Mouse (Mus musculus): Measurements from ENCODE around the gene Gimap8.
"Not testable (repeated sequence)": the region's sequence is repeated elsewhere in the genome, so short reads cannot be mapped to it uniquely, and the experiment has no call there.

Gimap8 gene

GRCm38 (mm10) chr6:48646995-48647394 is at the start of gene Gimap8:
Gimap8 (plus strand) TSS chr6:48647234.
- no peak for DNase-seq (ENCODE audit: extremely low spot score, low read depth, low spot score)

- DNase-seq (ENCODE audit: extremely low spot score, low read depth, low spot score) = no peak
Observed at GRCm38 (mm10) chr6:48600594-48600993, 46.4 kb upstream of the Gimap8 start.

GRCm38 (mm10) chr6:48601271-48602079 is 45.6 kb upstream of the Gimap8 start, which contains the start of gene Zfp775:
Zfp775 (plus strand) TSS chr6:48602063.
- peak; percentile 68 for DNase-seq (ENCODE audit: extremely low spot score, low read depth, low spot score)

GRCm38 (mm10) chr6:48602080-48602741 is 44.8 kb upstream of the Gimap8 start:
- DNase-seq (ENCODE audit: extremely low spot score, low read depth, low spot score) = no peak

- no peak for DNase-seq (ENCODE audit: extremely low spot score, low read depth, low spot score)
Observed at GRCm38 (mm10) chr6:48608124-48608523, 38.9 kb upstream of the Gimap8 start.

- no peak for DNase-seq (ENCODE audit: extremely low spot score, low read depth, low spot score)
Observed at GRCm38 (mm10) chr6:48609512-48609911, 37.5 kb upstream of the Gimap8 start.

- DNase-seq (ENCODE audit: extremely low spot score, low read depth, low spot score) = no peak
Observed at GRCm38 (mm10) chr6:48610657-48611056, 36.4 kb upstream of the Gimap8 start.

- no peak for DNase-seq (ENCODE audit: extremely low spot score, low read depth, low spot score)
Observed at GRCm38 (mm10) chr6:48613464-48613863, 33.6 kb upstream of the Gimap8 start.

- DNase-seq (ENCODE audit: extremely low spot score, low read depth, low spot score) = no peak
Observed at GRCm38 (mm10) chr6:48614756-48615155, 32.3 kb upstream of the Gimap8 start.

GRCm38 (mm10) chr6:48620031-48620430 is 27.0 kb upstream of the Gimap8 start:
- DNase-seq (ENCODE audit: extremely low spot score, low read depth, low spot score) = no peak

- not testable (repeated sequence) for DNase-seq (ENCODE audit: extremely low spot score, low read depth, low spot score)
Observed at GRCm38 (mm10) chr6:48622186-48622843, 24.7 kb upstream of the Gimap8 start.

GRCm38 (mm10) chr6:48623460-48623859 is 23.6 kb upstream of the Gimap8 start:
- DNase-seq (ENCODE audit: extremely low spot score, low read depth, low spot score) = no peak

- no peak for DNase-seq (ENCODE audit: extremely low spot score, low read depth, low spot score)
Observed at GRCm38 (mm10) chr6:48626464-48626863, 20.6 kb upstream of the Gimap8 start, which contains the start of gene AI854703. AI854703 (plus strand) TSS chr6:48626764.

GRCm38 (mm10) chr6:48626984-48627383 is 20.1 kb upstream of the Gimap8 start:
- no peak for DNase-seq (ENCODE audit: extremely low spot score, low read depth, low spot score)

- DNase-seq (ENCODE audit: extremely low spot score, low read depth, low spot score) = no peak
Observed at GRCm38 (mm10) chr6:48627511-48627924, 19.5 kb upstream of the Gimap8 start.

- DNase-seq (ENCODE audit: extremely low spot score, low read depth, low spot score) = no peak
Observed at GRCm38 (mm10) chr6:48628377-48628776, 18.7 kb upstream of the Gimap8 start.

- DNase-seq (ENCODE audit: extremely low spot score, low read depth, low spot score) = no peak
Observed at GRCm38 (mm10) chr6:48628808-48629660, 18.0 kb upstream of the Gimap8 start.

GRCm38 (mm10) chr6:48629661-48630034 is 17.4 kb upstream of the Gimap8 start:
- no peak for DNase-seq (ENCODE audit: extremely low spot score, low read depth, low spot score)

- DNase-seq (ENCODE audit: extremely low spot score, low read depth, low spot score) = no peak
Observed at GRCm38 (mm10) chr6:48630831-48631230, 16.2 kb upstream of the Gimap8 start.

GRCm38 (mm10) chr6:48635105-48635504 is 11.9 kb upstream of the Gimap8 start:
- DNase-seq (ENCODE audit: extremely low spot score, low read depth, low spot score) = no peak

GRCm38 (mm10) chr6:48636515-48636914 is 10.5 kb upstream of the Gimap8 start:
- DNase-seq (ENCODE audit: extremely low spot score, low read depth, low spot score) = no peak

All from hindlimb bud, embryonic 11.5 days (tissue).